Mouse (Mus musculus) liver, embryonic 16.5 days (tissue): ENCODE measurements around the gene Fmnl1. TPM values are rescaled to one million over a fixed set of nuclear protein-coding genes. Genes with fewer than 3 reads are reported as not detected.

Experiments used
- ATAC-seq: fragments of 200-750 bp; cut with Nextera tagmentation; 2 replicates; pipeline ENCODE4 v1.8.0; 2017; ENCODE audit warnings: low read depth, mild to moderate bottlenecking, moderate number of reproducible peaks, moderate library complexity
- H3K27ac ChIP-seq: fragments of 300-500 bp; sonication (generic); 2 replicates; pipeline ENCODE4 v1.5.1; 2014; ENCODE audit warnings: mild to moderate bottlenecking, low read length
- H3K27me3 ChIP-seq: fragments of 300-500 bp; sonication (generic); 2 replicates; pipeline ENCODE4 v1.6.1; 2014; ENCODE audit warnings: low read depth, low read length, mixed read lengths; ENCODE audit not compliant: control insufficient read depth, insufficient read depth
- H3K36me3 ChIP-seq: fragments of 300-500 bp; sonication (generic); 2 replicates; pipeline ENCODE4 v1.6.1; 2014; ENCODE audit warnings: mild to moderate bottlenecking; ENCODE audit not compliant: control insufficient read depth, insufficient read depth
- H3K4me1 ChIP-seq: fragments of 300-500 bp; sonication (generic); 2 replicates; pipeline ENCODE4 v1.6.1; 2014; ENCODE audit warnings: low read depth, low read length, mixed read lengths; ENCODE audit not compliant: control insufficient read depth
- H3K4me2 ChIP-seq: fragments of 300-500 bp; sonication (generic); 2 replicates; pipeline ENCODE4 v1.6.1; 2014; ENCODE audit warnings: low read depth, low read length, mixed read lengths
- H3K4me3 ChIP-seq: fragments of 300-500 bp; sonication (generic); 2 replicates; pipeline ENCODE4 v1.5.1; 2014; ENCODE audit warnings: low read depth, mild to moderate bottlenecking, low read length
- H3K9ac ChIP-seq: fragments of 300-500 bp; sonication (generic); 2 replicates; pipeline ENCODE4 v1.6.1; 2014; ENCODE audit warnings: low read depth, low read length
- H3K9me3 ChIP-seq: fragments of 300-500 bp; sonication (generic); replicated peaks from 2 replicates; pipeline ENCODE4 v1.6.1; 2016; ENCODE audit warnings: low read length; ENCODE audit not compliant: control insufficient read depth
- WGBS: fragments of 180-500 bp; shearing (Covaris S2); extraction: QIAGEN DNeasy Blood & Tissue Kit; methylation state at CpG from one replicate; pipeline ENCODE4 v1.1.7; 2014; ENCODE audit not compliant: insufficient replicate concordance; 5-methylcytosine and 5-hydroxymethylcytosine counted together
- polyA plus RNA-seq: library from polyadenylated mRNA; unstranded; fragments of >200 nt; fragmentation: Nextera tagmentation; extraction: Ambion mirVana; gene quantifications from 2 replicates; pipeline ENCODE4 v1.2.1, GENCODE M21; 2015

The Fmnl1 gene
- polyA plus RNA-seq, 1 experiment from 2014 or later, result 6.3 TPM

- Histone ChIP-seq H3K4me1 (peaks cover 9% of the 10 kb centered on the region), H3K9me3 (no peaks in the 10 kb centered on the region)
- WGBS, result 2% methylated on average over 25 of the region's 25 CpGs
These were observed 12.1 kb upstream of the Fmnl1 start for GRCm38 (mm10) chr11:103158621-103159478.

DNA sequence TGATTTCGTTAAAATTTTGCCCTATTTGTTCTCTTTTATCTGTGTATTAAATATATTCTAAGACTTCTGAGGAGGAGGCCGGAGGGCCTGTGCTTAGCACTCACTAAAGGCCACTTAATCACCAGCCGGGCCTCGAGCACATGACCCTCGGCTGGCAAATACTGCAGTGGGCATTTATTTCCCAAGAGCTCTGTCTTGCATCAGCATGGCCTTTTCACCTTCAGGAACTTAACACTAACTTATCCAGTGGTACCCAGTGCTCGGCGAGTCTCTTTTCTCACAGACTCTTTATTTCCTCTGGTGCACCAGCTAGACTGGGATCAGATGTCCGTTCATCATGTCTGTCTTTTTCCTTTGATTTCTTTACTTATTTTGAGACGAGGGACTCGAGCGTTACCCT, 10.2 kb upstream of the Fmnl1 start:
- no peak for ATAC-seq
- H3K36me3 ChIP-seq, result no peaks in the 10 kb centered on the region
- H3K4me1 ChIP-seq, result peaks cover 9% of the 10 kb centered on the region
- H3K4me2 ChIP-seq, result no peak overlapping the region
- no peak overlapping the region for H3K27ac ChIP-seq
- WGBS, result 72% methylated on average over 11 of the region's 11 CpGs
- H3K4me3 ChIP-seq, result no peak overlapping the region
- no peak overlapping the region for H3K9ac ChIP-seq
- H3K9me3 ChIP-seq, result no peaks in the 10 kb centered on the region
- H3K27me3 ChIP-seq, result no peaks in the 10 kb centered on the region

More at GRCm38 (mm10) chr11:103158621-103159478, 12.1 kb upstream of the Fmnl1 start:
- Histone ChIP-seq H3K9ac (peak overlapping the region; percentile 37), H3K27me3 (no peaks in the 10 kb centered on the region), H3K4me2 (peak overlapping the region; percentile 74), H3K36me3 (no peaks in the 10 kb centered on the region), H3K4me3 (peak overlapping the region; percentile 45), H3K27ac (0 out of 2 replicates have a peak overlapping the region, but pooled peaks have one; percentile 15)
- peak; percentile 93 for ATAC-seq

GRCm38 (mm10) chr11:103161449-103161848, 9.5 kb upstream of the Fmnl1 start:
- H3K27ac ChIP-seq, result no peak overlapping the region
- 72% methylated on average over 7 of the region's 7 CpGs for WGBS
- peaks cover 9% of the 10 kb centered on the region for H3K4me1 ChIP-seq
- H3K36me3 ChIP-seq, result no peaks in the 10 kb centered on the region
- no peak overlapping the region for H3K9ac ChIP-seq
- H3K4me2 ChIP-seq, result no peak overlapping the region
- H3K4me3 ChIP-seq, result no peak overlapping the region
- no peaks in the 10 kb centered on the region for H3K9me3 ChIP-seq
- H3K27me3 ChIP-seq, result no peaks in the 10 kb centered on the region
- no peak for ATAC-seq

- Histone ChIP-seq H3K4me1 (peaks cover 9% of the 10 kb centered on the region), H3K4me2 (no peak overlapping the region), H3K9me3 (no peaks in the 10 kb centered on the region), H3K4me3 (no peak overlapping the region), H3K9ac (no peak overlapping the region), H3K27ac (no peak overlapping the region), H3K27me3 (no peaks in the 10 kb centered on the region), H3K36me3 (no peaks in the 10 kb centered on the region)
- 78% methylated on average over 5 of the region's 5 CpGs for WGBS
- ATAC-seq, result no peak
These were observed 8.8 kb upstream of the Fmnl1 start for GRCm38 (mm10) chr11:103162132-103162531.

DNA sequence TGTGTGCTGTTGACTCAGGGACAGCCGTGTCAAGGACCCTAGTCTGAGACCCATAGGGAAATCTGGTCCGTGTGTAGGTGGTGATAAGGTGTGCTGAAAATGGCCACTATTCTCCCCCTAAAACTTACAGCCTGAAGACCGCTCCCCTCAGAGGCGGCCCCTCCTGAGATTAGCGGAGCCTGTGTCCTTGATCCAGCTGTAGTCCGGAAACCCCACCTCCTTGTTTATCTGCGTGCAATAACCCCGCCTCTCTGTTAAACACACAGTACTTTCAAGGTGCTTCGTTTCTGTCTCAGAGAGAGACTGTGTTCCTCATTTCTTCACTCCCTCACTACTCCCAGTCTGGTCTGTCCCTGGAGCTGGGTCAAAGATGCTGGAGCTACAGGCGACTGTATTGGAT, 6.5 kb upstream of the Fmnl1 start:
- peaks cover under 1% of the 10 kb centered on the region; the same call in 1 of the 2 replicates for H3K27me3 ChIP-seq
- WGBS, result 13% methylated on average over 10 of the region's 10 CpGs
- H3K27ac ChIP-seq, result no peak overlapping the region
- no peak overlapping the region for H3K9ac ChIP-seq
- ATAC-seq, result peak; percentile 30; the same call in 1 of the 2 replicates
- no peaks in the 10 kb centered on the region; the same call in 1 of the 2 replicates for H3K4me1 ChIP-seq
- H3K36me3 ChIP-seq, result no peaks in the 10 kb centered on the region
- H3K9me3 ChIP-seq, result no peaks in the 10 kb centered on the region
- peak overlapping the region; percentile 6; the same call in 1 of the 2 replicates for H3K4me2 ChIP-seq
- H3K4me3 ChIP-seq, result no peak overlapping the region

- H3K27me3 ChIP-seq, result peaks cover 27% of the 10 kb centered on the region
- no peak overlapping the region for H3K27ac ChIP-seq
- no peaks in the 10 kb centered on the region for H3K9me3 ChIP-seq
- no peak for ATAC-seq
- WGBS, result 19% methylated on average over 9 of the region's 9 CpGs
- no peak overlapping the region for H3K4me2 ChIP-seq
- H3K4me3 ChIP-seq, result no peak overlapping the region
- peaks cover 7% of the 10 kb centered on the region for H3K4me1 ChIP-seq
- no peaks in the 10 kb centered on the region for H3K36me3 ChIP-seq
- no peak overlapping the region for H3K9ac ChIP-seq
These were observed 2.1 kb upstream of the Fmnl1 start for GRCm38 (mm10) chr11:103168690-103169390.

DNA sequence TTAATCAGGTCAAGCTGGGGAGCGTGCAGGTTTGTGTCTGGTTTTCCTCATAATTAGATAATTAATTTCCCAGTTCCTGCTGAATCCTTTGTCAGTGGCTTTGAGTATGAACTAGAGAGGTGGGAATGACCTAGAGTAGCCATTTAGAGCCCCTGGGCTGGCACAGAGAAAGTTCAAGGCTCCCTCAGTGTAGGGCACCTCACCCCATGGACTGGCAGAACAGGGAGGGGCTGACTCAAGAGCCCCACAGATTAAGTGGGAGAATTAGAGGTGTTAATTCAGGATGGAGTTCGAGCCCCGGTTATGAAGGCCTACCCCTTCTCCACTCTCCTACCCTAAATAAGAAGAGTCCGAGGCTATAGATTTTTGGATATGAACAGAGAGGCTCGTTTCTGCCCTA, 1.2 kb upstream of the Fmnl1 start:
- Histone ChIP-seq H3K4me2 (no peak overlapping the region), H3K36me3 (no peaks in the 10 kb centered on the region), H3K27ac (no peak overlapping the region), H3K9ac (no peak overlapping the region), H3K27me3 (peaks cover 27% of the 10 kb centered on the region), H3K4me3 (no peak overlapping the region), H3K9me3 (no peaks in the 10 kb centered on the region), H3K4me1 (peaks cover 7% of the 10 kb centered on the region)
- ATAC-seq, result no peak
- WGBS, result 61% methylated on average over 5 of the region's 5 CpGs

- Histone ChIP-seq H3K27ac (no peak overlapping the region), H3K9ac (no peak overlapping the region), H3K9me3 (no peaks in the 10 kb centered on the region), H3K4me1 (peaks cover 7% of the 10 kb centered on the region), H3K4me3 (peak overlapping the region; percentile 57), H3K27me3 (peaks cover 27% of the 10 kb centered on the region), H3K36me3 (no peaks in the 10 kb centered on the region), H3K4me2 (peak overlapping the region; percentile 68; the same call in 1 of the 2 replicates)
- WGBS, result 32% methylated on average over 3 of the region's 3 CpGs
- ATAC-seq, result no peak
These were observed 805 bp upstream of the Fmnl1 start for GRCm38 (mm10) chr11:103170111-103170493.

DNA sequence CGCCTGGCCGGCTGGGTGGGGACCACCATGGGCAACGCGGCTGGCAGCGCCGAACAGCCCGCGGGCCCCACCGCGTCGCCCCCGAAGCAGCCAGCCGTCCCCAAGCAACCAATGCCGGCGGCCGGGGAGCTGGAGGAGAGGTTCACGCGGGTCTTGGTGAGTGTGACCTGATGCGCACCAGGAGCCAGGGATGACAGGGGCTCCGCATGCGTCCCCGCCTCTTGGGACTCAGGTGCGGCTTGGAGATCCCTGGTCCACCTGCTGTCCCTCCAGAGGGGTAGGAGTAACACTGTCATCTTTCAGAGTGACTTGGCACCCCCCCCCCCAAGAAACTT, 346 bp downstream of the Fmnl1 start:
- no peak overlapping the region; the same call in 1 of the 2 replicates for H3K27ac ChIP-seq
- WGBS, result 1% methylated on average over 23 of the region's 23 CpGs
- H3K4me1 ChIP-seq, result peaks cover 7% of the 10 kb centered on the region
- no peaks in the 10 kb centered on the region for H3K9me3 ChIP-seq
- H3K36me3 ChIP-seq, result no peaks in the 10 kb centered on the region
- H3K4me2 ChIP-seq, result peak overlapping the region; percentile 68
- no peak for ATAC-seq
- peak overlapping the region; percentile 56 for H3K9ac ChIP-seq
- peak overlapping the region; percentile 57 for H3K4me3 ChIP-seq
- peaks cover 27% of the 10 kb centered on the region for H3K27me3 ChIP-seq
